Mouse (Mus musculus) small intestine, adult 2 months (tissue): ENCODE measurements around the gene B230217C12Rik.

Source experiments
- CTCF ChIP-seq: fragments of 200-500 bp; IDR thresholded peaks from 2 replicates; pipeline ENCODE4 v1.5.1; 2012; ENCODE audit warnings: low read depth, mild to moderate bottlenecking, control low read depth, inconsistent platforms, low read length, moderate library complexity, mixed read lengths; ENCODE audit not compliant: insufficient replicate concordance, insufficient read length; ENCODE audit errors: extremely low read depth
- POLR2A ChIP-seq: fragments of 200-500 bp; IDR thresholded peaks from 2 replicates; pipeline ENCODE4 v1.6.1; 2012; ENCODE audit warnings: low read depth, mild to moderate bottlenecking, control low read depth, inconsistent platforms, low read length, moderate library complexity

- TF ChIP-seq POLR2A: no peak
- no peak for TF ChIP-seq CTCF
Measured at GRCm38 (mm10) chr11:97880362-97880761, 39.8 kb downstream of the B230217C12Rik start.
